Mouse (Mus musculus) midbrain, embryonic 15.5 days (tissue): ENCODE data around the gene Bcl3. TPM values are rescaled to one million over a fixed set of nuclear protein-coding genes. Genes with fewer than 3 reads are reported as not detected.

Experiments used
- polyA plus RNA-seq: library from polyadenylated mRNA; unstranded; fragments of >200 nt; fragmentation: Nextera tagmentation; extraction: Ambion mirVana; gene quantifications from 2 replicates; pipeline ENCODE4 v1.2.1, GENCODE M21; 2015

Gene Bcl3
- polyA plus RNA-seq, 1 experiment from 2014 or later, result 0.89 TPM

Other genes starting within 250 kb of the Bcl3 start
- gene Zfp296, start 245.5 kb downstream of the Bcl3 start, polyA plus RNA-seq, result 0.25 and 0.26 TPM in 2 replicates
- gene Gemin7, start 245.2 kb downstream of the Bcl3 start, polyA plus RNA-seq, result 142 and 155 TPM in 2 replicates
- 67.2 and 69.1 TPM in 2 replicates for gene Clasrp, start 218.3 kb downstream of the Bcl3 start, polyA plus RNA-seq
- gene Relb, start 193.3 kb downstream of the Bcl3 start, polyA plus RNA-seq, result 5.5 and 5.9 TPM in 2 replicates
- gene Clptm1, start 157.7 kb downstream of the Bcl3 start, polyA plus RNA-seq, result 129 and 135 TPM in 2 replicates
- 1.2 TPM in 1 of 2 replicates, not detected in the other for gene Apoc2, start 144.8 kb downstream of the Bcl3 start, polyA plus RNA-seq
- not detected in 2 replicates for gene Gm44805, start 141.3 kb downstream of the Bcl3 start, polyA plus RNA-seq
- not detected in 2 replicates for gene Apoc4, start 141.3 kb downstream of the Bcl3 start, polyA plus RNA-seq
- 1.5 and 1.6 TPM in 2 replicates for gene Apoc1, start 130.1 kb downstream of the Bcl3 start, polyA plus RNA-seq
- gene Apoe, start 123.6 kb downstream of the Bcl3 start, polyA plus RNA-seq, result 385 and 514 TPM in 2 replicates
- gene Tomm40, start 107.3 kb downstream of the Bcl3 start, polyA plus RNA-seq, result 139 and 156 TPM in 2 replicates
- gene Nectin2, start 72.3 kb downstream of the Bcl3 start, polyA plus RNA-seq, result 56.3 and 60.8 TPM in 2 replicates
- gene Bcam, start 51.8 kb downstream of the Bcl3 start, polyA plus RNA-seq, result 12.4 and 13.8 TPM in 2 replicates
- 0.40 and 0.57 TPM in 2 replicates for gene Cblc, start 26.0 kb downstream of the Bcl3 start, polyA plus RNA-seq
- gene Gm19345, start 29.2 kb upstream of the Bcl3 start, polyA plus RNA-seq, result 15.2 and 15.4 TPM in 2 replicates
- 1.1 and 1.2 TPM in 2 replicates for gene Ceacam16, start 38.5 kb upstream of the Bcl3 start, polyA plus RNA-seq
- not detected in 2 replicates for gene Ceacam19, start 65.2 kb upstream of the Bcl3 start, polyA plus RNA-seq
- 11.5 and 12.6 TPM in 2 replicates for gene Pvr, start 98.4 kb upstream of the Bcl3 start, polyA plus RNA-seq
- gene Igsf23, start 128.0 kb upstream of the Bcl3 start, polyA plus RNA-seq, result not detected in 2 replicates
- gene Ceacam20, start 142.6 kb upstream of the Bcl3 start, polyA plus RNA-seq, result not detected in 2 replicates
- gene Nlrp9b, start 168.7 kb upstream of the Bcl3 start, polyA plus RNA-seq, result not detected in 2 replicates